Mouse (Mus musculus): ENCODE measurements around the gene Fscb. TPM values are rescaled to one million over a fixed set of nuclear protein-coding genes. Genes with fewer than 3 reads are reported as not detected.

Gene Fscb
- total RNA-seq (2023): not detected

DNA sequence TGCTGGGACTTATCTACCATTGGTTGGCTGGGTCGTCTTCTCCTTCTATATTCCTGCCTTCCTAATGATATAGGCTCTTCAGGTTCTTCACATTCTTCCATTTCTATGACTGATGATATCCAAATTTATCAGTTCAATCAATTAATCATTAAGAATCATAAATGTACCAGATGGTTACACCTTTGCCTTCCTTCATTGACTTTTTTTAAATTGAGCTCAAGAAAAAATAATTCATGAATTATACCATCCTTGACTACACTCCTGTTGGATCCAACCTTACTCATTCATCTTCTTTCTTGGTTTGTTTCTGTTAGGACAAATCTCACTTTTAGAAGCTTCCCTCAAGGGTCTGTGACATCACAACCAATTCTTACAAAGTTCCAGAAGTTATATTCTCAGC lies at the start of gene Fscb:
Fscb (minus strand) TSS at position 101 of the 400 bp plus-strand sequence.

